Mouse (Mus musculus) T-cell, adult 66 days (primary cell): ENCODE results near the gene Psmd4. TPM values are rescaled to one million over a fixed set of nuclear protein-coding genes. Genes with fewer than 3 reads are reported as not detected.

ENCODE experiments used
- total RNA-seq, 2 experiments: library from RNA; stranded (reverse); gene quantifications; 3 replicates in 1 of 2; 4 replicates in 1 of 2; pipeline ENCODE4 v1.2.4; 2023

The Psmd4 gene
- total RNA-seq = 100 to 1,000 TPM; 129 to 138 TPM

DNA sequence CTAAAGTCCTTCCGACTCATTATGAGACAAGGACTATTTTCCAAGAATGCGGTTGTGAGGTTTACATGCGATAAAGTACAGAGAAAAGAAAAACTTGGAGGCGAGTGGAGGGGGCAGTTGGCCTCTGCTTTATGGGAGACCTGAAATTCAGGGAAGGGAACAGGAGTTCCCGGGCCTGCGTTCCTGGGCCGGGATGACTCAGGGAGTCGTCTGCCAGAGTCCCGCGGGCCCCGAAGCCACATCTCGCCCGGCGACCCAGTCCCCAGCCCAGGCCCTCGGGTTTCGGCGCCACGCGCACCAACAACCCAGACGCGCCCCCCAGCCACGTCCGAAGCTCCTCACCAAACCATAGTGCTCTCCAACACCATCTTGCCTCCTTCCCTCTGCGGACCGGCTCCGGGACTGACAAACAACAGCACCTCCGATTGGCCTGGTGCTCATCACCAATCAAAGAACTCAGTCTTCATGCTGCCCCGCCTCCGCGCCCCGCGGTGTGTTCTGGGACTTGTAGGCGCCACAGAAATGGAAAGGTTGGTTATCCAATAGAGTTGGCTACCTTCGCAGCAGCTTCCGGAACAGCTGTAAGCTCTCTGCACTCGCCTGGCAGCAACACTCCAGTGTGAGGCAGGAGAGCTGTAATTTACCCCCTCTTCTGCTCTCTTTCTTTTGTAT is at the start of gene Psmd4:
Psmd4 (minus strand) TSS at position 449 of the 672 bp plus-strand sequence.

DNA sequence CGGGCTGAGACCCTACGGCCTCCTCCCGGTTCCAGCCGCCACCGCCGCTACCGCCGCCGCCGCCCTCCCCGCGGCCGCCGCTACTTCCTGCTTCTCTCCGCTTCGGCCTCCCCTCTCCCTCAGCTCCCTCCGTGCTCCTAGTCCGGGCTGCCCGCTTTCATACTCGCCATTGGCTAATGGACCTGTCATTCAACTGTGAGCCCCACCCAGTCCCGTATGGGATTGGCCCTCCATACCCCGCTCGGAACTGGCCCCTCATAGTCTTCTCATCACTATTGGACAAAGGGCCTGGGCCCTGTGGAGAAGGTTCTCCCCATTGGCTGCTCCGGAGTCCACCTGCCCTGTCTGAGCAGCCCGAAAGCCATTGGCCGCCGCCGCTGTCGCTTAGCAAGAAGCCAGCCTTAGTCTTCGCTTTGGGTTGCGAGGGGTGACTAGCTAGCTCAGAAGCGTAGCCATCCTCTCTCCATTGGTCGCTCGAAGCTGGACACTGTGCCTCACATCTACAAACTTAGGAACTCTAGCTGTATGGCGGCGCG is 27.0 kb downstream of the Psmd4 start, which contains the start of gene Zfp687:
Zfp687 (minus strand) TSS at position 112 of the 536 bp plus-strand sequence.

Other genes starting within 250 kb of the Psmd4 start
- 10 to 100 TPM; 78.1 to 89.3 TPM for gene Pogz, start 205.0 kb downstream of the Psmd4 start, total RNA-seq
- gene Psmb4, start 155.7 kb downstream of the Psmd4 start, total RNA-seq = 100 to 1,000 TPM; 239 to 265 TPM
- gene Selenbp1, start 109.6 kb downstream of the Psmd4 start, total RNA-seq = 1 to 10 TPM; 2.1 to 3.2 TPM
- 10 to 100 TPM; 38.4 to 42.1 TPM for gene Rfx5, start 88.5 kb downstream of the Psmd4 start, total RNA-seq
- 10 to 100 TPM; 46.3 to 60.2 TPM for gene Pi4kb, start 67.9 kb downstream of the Psmd4 start, total RNA-seq
- 10 to 100 TPM; 52.6 to 67.5 TPM for gene Zfp687, start 27.2 kb downstream of the Psmd4 start, total RNA-seq
- 10 to 100 TPM; 50.7 to 51.1 TPM for gene Pip5k1a, start 64.3 kb upstream of the Psmd4 start, total RNA-seq
- gene Vps72, start 68.4 kb upstream of the Psmd4 start, total RNA-seq = 10 to 100 TPM; 52.0 to 60.6 TPM
- gene Tmod4, start 81.9 kb upstream of the Psmd4 start, total RNA-seq = 1 to 10 TPM; 1.8 to 2.5 TPM
- 10 to 100 TPM; 73.5 to 75.0 TPM for gene Scnm1, start 91.4 kb upstream of the Psmd4 start, total RNA-seq
- gene Lysmd1, start 91.5 kb upstream of the Psmd4 start, total RNA-seq = 1 to 10 TPM; 4.9 to 6.6 TPM
- gene Tnfaip8l2, start 99.7 kb upstream of the Psmd4 start, total RNA-seq = 10 to 100 TPM; 72.2 to 80.0 TPM
- 1 to 10 TPM; 3.1 to 5.3 TPM for gene Sema6c, start 117.8 kb upstream of the Psmd4 start, total RNA-seq
- gene Gabpb2, start 175.3 kb upstream of the Psmd4 start, total RNA-seq = 10 to 100 TPM; 73.2 to 77.2 TPM
- gene Cdc42se1, start 186.1 kb upstream of the Psmd4 start, total RNA-seq = 100 to 1,000 TPM; 269 to 294 TPM
- gene Mllt11, start 189.6 kb upstream of the Psmd4 start, total RNA-seq = 1 to 10 TPM; 9.8 TPM
- gene Gm128, start 199.0 kb upstream of the Psmd4 start, total RNA-seq = not detected
- 1 to 10 TPM in 1 of 2 experiments, not detected in 1; 1.0 TPM for gene Bnipl, start 208.6 kb upstream of the Psmd4 start, total RNA-seq
- gene Mindy1, start 238.7 kb upstream of the Psmd4 start, total RNA-seq = 10 to 100 TPM; 14.8 to 17.9 TPM
- gene Prune1, start 239.5 kb upstream of the Psmd4 start, total RNA-seq = 1 to 10 TPM; 8.6 to 9.1 TPM